Mouse (Mus musculus): ENCODE measurements around the gene Uqcr10. TPM values are rescaled to one million over a fixed set of nuclear protein-coding genes. Genes with fewer than 3 reads are reported as not detected.
A peak's percentile ranks its signal among the peaks of the same experiment; 100 is the strongest.
"Not testable (repeated sequence)": the region's sequence is repeated elsewhere in the genome, so short reads cannot be mapped to it uniquely, and the experiment has no call there.

Gene Uqcr10
- polyA plus RNA-seq, 1 experiment = 2,120 TPM

GRCm38 (mm10) chr11:4715596-4715995, 11.5 kb upstream of the Uqcr10 start:
- Histone ChIP-seq H3K36me3 (ENCODE audit: control insufficient read depth, insufficient read depth, low read length) (no peaks in the 10 kb centered on the region), H3K27ac (ENCODE audit: insufficient read depth, low read depth, low read length) (no peak overlapping the region), H3K4me3 (ENCODE audit: insufficient read depth, low read depth, low read length) (no peak overlapping the region), H3K4me1 (ENCODE audit: control insufficient read depth, insufficient read depth, low read length) (no peaks in the 10 kb centered on the region), H3K27me3 (replicated peaks; ENCODE audit: control insufficient read depth, insufficient read depth, low read length) (no peaks in the 10 kb centered on the region)
- 67% methylated on average over 4 of the region's 4 CpGs for WGBS
- DNase-seq = no peak
- TF ChIP-seq POLR2A (IDR thresholded peaks at IDR 0.05; ENCODE audit: low read depth, low read length) (no peak), CTCF (conservative IDR thresholded peaks at IDR 0.05; ENCODE audit: insufficient read depth, insufficient read length, low read depth, low read length) (no peak)

- 85% methylated on average over 4 of the region's 4 CpGs for WGBS
- Histone ChIP-seq H3K27me3 (replicated peaks; ENCODE audit: control insufficient read depth, insufficient read depth, low read length) (no peaks in the 10 kb centered on the region), H3K36me3 (ENCODE audit: control insufficient read depth, insufficient read depth, low read length) (no peaks in the 10 kb centered on the region), H3K4me3 (ENCODE audit: insufficient read depth, low read depth, low read length) (no peak overlapping the region), H3K4me1 (ENCODE audit: control insufficient read depth, insufficient read depth, low read length) (no peaks in the 10 kb centered on the region), H3K27ac (ENCODE audit: insufficient read depth, low read depth, low read length) (no peak overlapping the region)
- DNase-seq = no peak
- TF ChIP-seq CTCF (conservative IDR thresholded peaks at IDR 0.05; ENCODE audit: insufficient read depth, insufficient read length, low read depth, low read length) (no peak), POLR2A (IDR thresholded peaks at IDR 0.05; ENCODE audit: low read depth, low read length) (no peak)
These were observed 10.6 kb upstream of the Uqcr10 start for GRCm38 (mm10) chr11:4714727-4715126.

GRCm38 (mm10) chr11:4712822-4713221, 8.7 kb upstream of the Uqcr10 start:
- DNase-seq = no peak
- H3K36me3 ChIP-seq (ENCODE audit: control insufficient read depth, insufficient read depth, low read length) = no peaks in the 10 kb centered on the region
- no peak for TF ChIP-seq POLR2A (IDR thresholded peaks at IDR 0.05; ENCODE audit: low read depth, low read length)
- TF ChIP-seq CTCF (conservative IDR thresholded peaks at IDR 0.05; ENCODE audit: insufficient read depth, insufficient read length, low read depth, low read length) = no peak

GRCm38 (mm10) chr11:4710188-4710587, 6.0 kb upstream of the Uqcr10 start:
- not testable (repeated sequence) for H3K27me3 ChIP-seq (replicated peaks; ENCODE audit: control insufficient read depth, insufficient read depth, low read length); H3K4me3 ChIP-seq (ENCODE audit: insufficient read depth, low read depth, low read length); H3K27ac ChIP-seq (ENCODE audit: insufficient read depth, low read depth, low read length); DNase-seq; H3K36me3 ChIP-seq (ENCODE audit: control insufficient read depth, insufficient read depth, low read length); H3K4me1 ChIP-seq (ENCODE audit: control insufficient read depth, insufficient read depth, low read length)
- 60% methylated on average over 4 of the region's 4 CpGs for WGBS

More at GRCm38 (mm10) chr11:4712822-4713221, 8.7 kb upstream of the Uqcr10 start:
- no peaks in the 10 kb centered on the region for H3K27me3 ChIP-seq (replicated peaks; ENCODE audit: control insufficient read depth, insufficient read depth, low read length)
- H3K4me1 ChIP-seq (ENCODE audit: control insufficient read depth, insufficient read depth, low read length) = no peaks in the 10 kb centered on the region
- no peak overlapping the region for H3K27ac ChIP-seq (ENCODE audit: insufficient read depth, low read depth, low read length)
- H3K4me3 ChIP-seq (ENCODE audit: insufficient read depth, low read depth, low read length) = no peak overlapping the region

GRCm38 (mm10) chr11:4705178-4705577, 1.0 kb upstream of the Uqcr10 start:
- 4% methylated on average over 4 of the region's 4 CpGs for WGBS
- H3K4me1 ChIP-seq (ENCODE audit: control insufficient read depth, insufficient read depth, low read length) = no peaks in the 10 kb centered on the region; the same call in 1 of the 2 replicates
- DNase-seq = peak; percentile 14
- H3K4me3 ChIP-seq (ENCODE audit: insufficient read depth, low read depth, low read length) = peak overlapping the region; percentile 72
- H3K27ac ChIP-seq (ENCODE audit: insufficient read depth, low read depth, low read length) = peak overlapping the region; percentile 48; the same call in 1 of the 2 replicates
- H3K36me3 ChIP-seq (ENCODE audit: control insufficient read depth, insufficient read depth, low read length) = peaks cover 3% of the 10 kb centered on the region
- no peak for TF ChIP-seq CTCF (conservative IDR thresholded peaks at IDR 0.05; ENCODE audit: insufficient read depth, insufficient read length, low read depth, low read length)
- TF ChIP-seq POLR2A (IDR thresholded peaks at IDR 0.05; ENCODE audit: low read depth, low read length) = no peak
- no peaks in the 10 kb centered on the region for H3K27me3 ChIP-seq (replicated peaks; ENCODE audit: control insufficient read depth, insufficient read depth, low read length)

GRCm38 (mm10) chr11:4703688-4704071, 462 bp downstream of the Uqcr10 start:
- Histone ChIP-seq H3K4me1 (ENCODE audit: control insufficient read depth, insufficient read depth, low read length) (no peaks in the 10 kb centered on the region; the same call in 1 of the 2 replicates), H3K27ac (ENCODE audit: insufficient read depth, low read depth, low read length) (peak overlapping the region; percentile 89), H3K36me3 (ENCODE audit: control insufficient read depth, insufficient read depth, low read length) (peaks cover 3% of the 10 kb centered on the region), H3K4me3 (ENCODE audit: insufficient read depth, low read depth, low read length) (peak overlapping the region; percentile 72), H3K27me3 (replicated peaks; ENCODE audit: control insufficient read depth, insufficient read depth, low read length) (no peaks in the 10 kb centered on the region)
- DNase-seq = no peak
- TF ChIP-seq POLR2A (IDR thresholded peaks at IDR 0.05; ENCODE audit: low read depth, low read length) = no peak
- TF ChIP-seq CTCF (conservative IDR thresholded peaks at IDR 0.05; ENCODE audit: insufficient read depth, insufficient read length, low read depth, low read length) = no peak
- WGBS = 3% methylated on average over 12 of the region's 12 CpGs

- Histone ChIP-seq H3K36me3 (ENCODE audit: control insufficient read depth, insufficient read depth, low read length) (peaks cover 3% of the 10 kb centered on the region), H3K4me3 (ENCODE audit: insufficient read depth, low read depth, low read length) (no peak overlapping the region), H3K4me1 (ENCODE audit: control insufficient read depth, insufficient read depth, low read length) (no peaks in the 10 kb centered on the region; the same call in 1 of the 2 replicates), H3K27ac (ENCODE audit: insufficient read depth, low read depth, low read length) (no peak overlapping the region), H3K27me3 (replicated peaks; ENCODE audit: control insufficient read depth, insufficient read depth, low read length) (no peaks in the 10 kb centered on the region)
- 57% methylated on average over 8 of the region's 8 CpGs for WGBS
- peak; percentile 16 for DNase-seq
- TF ChIP-seq CTCF (conservative IDR thresholded peaks at IDR 0.05; ENCODE audit: insufficient read depth, insufficient read length, low read depth, low read length) (no peak), POLR2A (IDR thresholded peaks at IDR 0.05; ENCODE audit: low read depth, low read length) (no peak)
These were observed 3.4 kb downstream of the Uqcr10 start for GRCm38 (mm10) chr11:4700726-4701125.

Measured in kidney, adult 2 months (tissue).